Mouse (Mus musculus) myocyte (in vitro differentiated cells): ENCODE results near the gene Elovl7.

ENCODE experiments used
- CEBPB ChIP-seq: IDR thresholded peaks from 2 replicates; pipeline ENCODE4 v1.6.1; 2011; ENCODE audit warnings: mild to moderate bottlenecking, moderate library complexity; ENCODE audit not compliant: poor library complexity, insufficient read depth, severe bottlenecking
- MYOG ChIP-seq, 3 experiments: IDR thresholded peaks; one replicate each; pipeline ENCODE4 v1.6.1; 2011; ENCODE audit warnings: control low read depth in 2 of 3, low read depth in 2 of 3, mild to moderate bottlenecking in 2 of 3; ENCODE audit not compliant: insufficient read length in 2 of 3, control insufficient read depth in 1 of 3, insufficient read depth in 1 of 3
- POLR2A ChIP-seq: IDR thresholded peaks from one replicate; pipeline ENCODE4 v1.6.1; 2011; ENCODE audit warnings: low read depth, mild to moderate bottlenecking, control low read depth, moderate library complexity; ENCODE audit not compliant: insufficient read length
- POLR2AphosphoS2 ChIP-seq: IDR thresholded peaks from one replicate; pipeline ENCODE4 v1.6.1; 2011; ENCODE audit warnings: low read depth, control low read depth; ENCODE audit not compliant: insufficient read length
- USF1 ChIP-seq: IDR thresholded peaks from one replicate; pipeline ENCODE4 v1.6.1; 2011; ENCODE audit warnings: low read depth, mild to moderate bottlenecking, control low read depth, moderate library complexity

DNA sequence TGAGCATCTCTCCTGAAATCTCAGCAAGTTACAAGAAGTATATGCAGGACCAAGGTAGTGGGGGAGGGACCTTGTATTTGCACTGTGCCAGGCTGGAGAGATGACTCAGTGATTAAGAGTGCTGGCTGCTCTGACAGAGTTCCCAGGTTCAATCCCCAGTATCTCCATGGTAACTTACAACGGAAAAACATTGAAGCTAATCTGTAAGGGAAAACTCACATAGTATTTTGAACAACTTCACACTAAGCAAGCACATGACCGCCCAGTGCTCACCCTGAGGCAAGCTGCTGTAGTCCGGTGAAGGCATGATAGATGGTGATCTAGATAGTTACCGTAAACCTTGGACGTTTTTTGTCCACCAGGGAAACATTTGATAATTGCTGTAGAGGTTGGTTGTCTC lies 39.8 kb downstream of the Elovl7 start:
- TF ChIP-seq USF1, result no peak
- TF ChIP-seq MYOG (IDR thresholded peaks at IDR 0.05; ENCODE audit: control insufficient read depth in 1 of 3, insufficient read depth in 1 of 3, insufficient read length in 2 of 3, low read depth in 2 of 3), result no peak
- TF ChIP-seq POLR2A, result no peak
- TF ChIP-seq POLR2AphosphoS2, result no peak
- no peak for TF ChIP-seq CEBPB
